Mouse (Mus musculus) kidney, adult 2 months (tissue): Measurements from ENCODE around the gene Hoxa7. TPM values are rescaled to one million over a fixed set of nuclear protein-coding genes. Genes with fewer than 3 reads are reported as not detected.

ENCODE experiments used
- DNase-seq: peaks from one replicate; pipeline ENCODE4 v3.0.0; 2021
- H3K27ac ChIP-seq: fragments of 200-500 bp; 2 replicates; pipeline ENCODE4 v1.5.1; 2012; ENCODE audit warnings: low read depth, low read length, control low read depth, inconsistent platforms; ENCODE audit not compliant: insufficient read depth
- H3K27me3 ChIP-seq: fragments of 200-500 bp; replicated peaks from 2 replicates; pipeline ENCODE4 v1.6.1; 2012; ENCODE audit warnings: mild to moderate bottlenecking, moderate library complexity, low read length, inconsistent platforms; ENCODE audit not compliant: control insufficient read depth, insufficient read depth
- H3K36me3 ChIP-seq: fragments of 200-500 bp; 2 replicates; pipeline ENCODE4 v1.6.1; 2012; ENCODE audit warnings: mild to moderate bottlenecking, moderate library complexity, low read length, inconsistent platforms; ENCODE audit not compliant: control insufficient read depth, insufficient read depth
- H3K4me1 ChIP-seq: fragments of 200-500 bp; 2 replicates; pipeline ENCODE4 v1.6.1; 2011; ENCODE audit warnings: low read length; ENCODE audit not compliant: control insufficient read depth, insufficient read depth
- H3K4me3 ChIP-seq: fragments of 200-500 bp; 2 replicates; pipeline ENCODE4 v1.5.1; 2011; ENCODE audit warnings: mild to moderate bottlenecking, low read depth, low read length, control low read depth; ENCODE audit not compliant: insufficient read depth
- CTCF ChIP-seq: fragments of 200-500 bp; conservative IDR thresholded peaks from 2 replicates; pipeline ENCODE4 v1.5.1; 2011; ENCODE audit warnings: low read depth, mild to moderate bottlenecking, control low read depth, low read length, moderate library complexity, mixed read lengths; ENCODE audit not compliant: insufficient read depth, insufficient read length
- POLR2A ChIP-seq: fragments of 200-500 bp; IDR thresholded peaks from one replicate; pipeline ENCODE4 v1.6.1; 2011; ENCODE audit warnings: low read depth, low read length, control low read depth
- WGBS: fragments of 180-500 bp; shearing (Covaris S2); methylation state at CpG from one replicate; pipeline ENCODE4 v1.1.7; 2018; 5-methylcytosine and 5-hydroxymethylcytosine counted together
- polyA plus RNA-seq: library from polyadenylated mRNA; depleted of rRNA; stranded (reverse); fragments of >200 nt; gene quantifications from 2 replicates; pipeline ENCODE4 v1.2.3, GENCODE M21; 2012

Hoxa7 gene
- polyA plus RNA-seq, 1 experiment: 44.1 TPM

DNA sequence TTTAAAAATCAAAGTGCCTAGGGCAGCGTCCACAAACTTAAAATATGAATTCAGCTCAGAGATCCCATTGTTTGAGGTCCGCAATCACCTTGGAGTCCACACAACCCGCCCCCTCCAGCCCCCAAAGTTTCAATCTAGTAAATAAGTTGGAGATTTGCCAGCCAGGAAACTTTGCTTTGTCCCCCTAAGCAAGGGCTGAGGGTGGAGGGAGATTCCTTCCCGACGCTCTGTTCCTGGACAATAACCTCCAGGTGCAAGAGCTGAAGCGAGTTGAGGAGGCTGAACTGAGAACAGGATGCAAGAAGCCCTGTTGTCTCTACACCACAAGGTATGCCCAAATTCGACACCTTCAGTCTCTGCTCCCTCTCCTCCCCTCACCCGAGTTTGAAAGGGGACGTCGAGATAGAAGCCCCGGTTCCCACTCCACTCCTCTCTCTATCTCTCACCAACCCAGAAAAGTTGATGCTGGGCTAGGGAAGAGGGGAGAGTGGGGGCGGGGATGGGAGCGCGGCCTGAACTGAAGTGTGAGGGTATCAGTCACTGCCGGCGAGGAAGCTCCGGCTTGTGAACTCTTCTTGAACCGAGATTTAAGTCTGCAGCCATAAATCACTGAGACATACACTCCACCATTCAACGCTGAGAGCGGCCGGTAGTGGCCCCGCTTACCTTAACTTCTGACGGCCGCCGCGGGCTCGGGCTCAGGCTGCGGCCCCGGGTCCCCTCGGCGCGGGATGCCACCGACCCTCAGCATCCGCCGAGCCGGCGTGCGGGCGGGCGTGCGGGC lies 46.5 kb downstream of the Hoxa7 start:
- DNase-seq: peak; percentile 66
- Histone ChIP-seq H3K27ac (peak overlapping the region; percentile 3; the same call in 1 of the 2 replicates), H3K27me3 (no peaks in the 10 kb centered on the region), H3K36me3 (no peaks in the 10 kb centered on the region), H3K4me3 (peak overlapping the region; percentile 29), H3K4me1 (peaks cover 30% of the 10 kb centered on the region; the same call in 1 of the 2 replicates)
- WGBS: 15% methylated on average over 41 of the region's 41 CpGs
- TF ChIP-seq POLR2A: no peak
- TF ChIP-seq CTCF: no peak

DNA sequence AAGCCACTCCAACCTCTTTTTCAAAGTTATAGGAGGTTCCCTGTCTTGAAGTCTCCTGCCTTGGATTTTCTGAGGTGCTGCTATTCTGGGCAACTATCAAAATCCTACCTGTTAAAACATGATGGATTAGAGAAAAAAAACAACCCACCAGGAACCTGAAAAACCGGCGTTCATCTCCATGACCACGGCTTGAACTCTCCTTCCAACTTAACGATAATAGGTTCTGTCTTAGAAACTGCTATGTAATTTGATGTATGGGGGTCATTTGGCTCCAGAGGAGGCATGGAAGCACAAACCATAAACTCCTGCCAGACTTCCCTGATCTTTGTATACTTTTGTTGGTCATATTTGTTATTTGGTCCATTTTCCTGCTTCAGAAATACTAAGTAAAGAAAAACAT lies 48.0 kb downstream of the Hoxa7 start:
- 33% methylated on average over 4 of the region's 4 CpGs for WGBS
- Histone ChIP-seq H3K36me3 (no peaks in the 10 kb centered on the region), H3K27me3 (no peaks in the 10 kb centered on the region), H3K27ac (no peak overlapping the region), H3K4me1 (peaks cover 20% of the 10 kb centered on the region; the same call in 1 of the 2 replicates), H3K4me3 (no peak overlapping the region)
- no peak for TF ChIP-seq POLR2A
- TF ChIP-seq CTCF: no peak
- DNase-seq: no peak

DNA sequence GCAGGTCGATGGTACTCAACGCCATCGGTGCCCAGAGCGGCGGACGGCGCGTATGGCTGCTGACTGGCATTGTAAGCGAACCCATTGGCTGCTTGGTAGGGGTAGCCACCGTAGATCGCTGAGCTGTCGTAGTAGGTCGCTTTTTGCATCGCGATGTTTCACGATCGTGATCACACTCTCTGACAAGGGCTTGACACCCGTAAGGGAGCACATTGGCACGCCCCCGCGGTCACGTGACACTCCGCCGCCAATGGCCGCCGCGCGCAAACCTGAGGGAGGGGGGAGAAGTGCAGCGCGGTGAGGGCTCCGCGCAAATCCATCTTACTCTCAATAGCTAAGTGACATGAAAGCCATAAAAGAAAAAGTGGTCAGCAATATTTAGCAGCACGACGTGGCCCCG lies 49.2 kb downstream of the Hoxa7 start:
- DNase-seq: peak; percentile 95

DNA sequence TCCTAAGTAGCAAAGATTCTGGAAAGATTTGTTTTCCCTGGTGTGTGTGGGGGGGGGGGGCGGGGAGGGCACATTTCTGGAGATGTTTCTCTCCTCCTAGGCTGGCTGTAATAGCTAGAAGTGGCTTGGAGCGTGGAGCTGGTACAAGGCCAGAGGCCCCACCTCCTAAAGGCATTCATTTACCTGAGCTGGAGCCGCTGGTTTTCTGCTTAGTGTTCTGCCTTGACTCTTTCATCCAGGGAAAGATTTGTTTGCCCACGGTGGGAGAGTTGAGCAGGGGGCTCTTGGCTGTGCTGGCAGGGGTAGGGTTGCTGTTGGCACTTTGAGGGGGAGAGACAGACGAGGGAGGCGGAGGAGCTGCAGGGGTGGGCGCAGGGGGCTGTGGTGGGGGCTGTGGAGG lies 49.7 kb downstream of the Hoxa7 start:
- Histone ChIP-seq H3K36me3 (no peaks in the 10 kb centered on the region; the same call in 1 of the 2 replicates), H3K4me3 (no peak overlapping the region; the same call in 1 of the 2 replicates), H3K27me3 (no peaks in the 10 kb centered on the region), H3K4me1 (peaks cover 13% of the 10 kb centered on the region; the same call in 1 of the 2 replicates), H3K27ac (no peak overlapping the region)
- DNase-seq: peak; percentile 65
- WGBS: 31% methylated on average over 7 of the region's 7 CpGs
- TF ChIP-seq CTCF (no peak), POLR2A (no peak)

More for the DNA sequence above, 49.2 kb downstream of the Hoxa7 start:
- 9% methylated on average over 35 of the region's 35 CpGs for WGBS
- peak overlapping the region; percentile 75 for H3K27ac ChIP-seq
- peaks cover 13% of the 10 kb centered on the region; the same call in 1 of the 2 replicates for H3K4me1 ChIP-seq
- H3K27me3 ChIP-seq: no peaks in the 10 kb centered on the region
- H3K4me3 ChIP-seq: peak overlapping the region; percentile 48
- no peak for TF ChIP-seq CTCF
- H3K36me3 ChIP-seq: no peaks in the 10 kb centered on the region; the same call in 1 of the 2 replicates

DNA sequence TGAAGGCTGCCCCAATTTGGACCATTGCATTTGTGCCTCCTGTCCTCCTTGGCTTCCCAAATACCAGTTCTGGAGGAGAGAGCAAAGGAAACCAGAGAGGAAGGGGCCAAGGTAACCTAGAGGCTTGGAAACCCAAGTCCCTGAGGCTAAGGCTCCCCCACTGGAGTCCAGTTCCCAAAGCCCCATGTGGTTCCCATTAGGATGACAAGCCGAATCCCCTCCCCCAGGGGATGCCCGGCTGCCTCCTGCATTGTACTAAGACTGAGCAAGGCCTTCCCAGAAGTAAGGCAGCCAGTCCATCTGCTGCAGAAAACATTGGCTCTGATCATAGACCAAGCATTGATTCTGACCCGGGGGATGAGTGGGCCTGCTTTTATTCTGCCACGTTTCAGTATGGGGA lies 50.3 kb downstream of the Hoxa7 start:
- H3K4me3 ChIP-seq: no peak overlapping the region
- WGBS: 55% methylated on average over 4 of the region's 4 CpGs
- H3K27ac ChIP-seq: peak overlapping the region; percentile 26; the same call in 1 of the 2 replicates
- H3K36me3 ChIP-seq: no peaks in the 10 kb centered on the region; the same call in 1 of the 2 replicates
- no peaks in the 10 kb centered on the region for H3K27me3 ChIP-seq
- no peak for TF ChIP-seq POLR2A
- DNase-seq: no peak
- H3K4me1 ChIP-seq: peaks cover 10% of the 10 kb centered on the region; the same call in 1 of the 2 replicates

DNA sequence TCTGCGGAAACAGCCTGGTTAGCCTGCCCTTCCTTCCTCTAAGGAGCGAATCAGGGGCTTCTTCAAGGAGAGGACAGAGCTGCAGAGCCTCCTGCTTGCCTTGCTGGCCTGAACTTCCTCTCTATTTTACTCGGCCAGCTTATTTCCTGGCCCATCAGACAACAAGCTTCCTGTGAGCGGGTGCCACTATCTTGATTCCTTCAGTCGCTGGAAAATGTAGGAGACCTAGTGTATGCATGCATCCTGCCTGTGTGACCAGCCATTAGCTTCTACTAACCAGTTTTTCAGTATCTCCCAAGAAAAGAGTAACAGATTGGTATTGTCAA lies 50.8 kb downstream of the Hoxa7 start:
- Histone ChIP-seq H3K27me3 (no peaks in the 10 kb centered on the region), H3K27ac (peak overlapping the region; percentile 46; the same call in 1 of the 2 replicates), H3K36me3 (no peaks in the 10 kb centered on the region; the same call in 1 of the 2 replicates), H3K4me1 (peaks cover 9% of the 10 kb centered on the region; the same call in 1 of the 2 replicates), H3K4me3 (no peak overlapping the region)
- 63% methylated on average over 5 of the region's 5 CpGs for WGBS
- DNase-seq: no peak
- TF ChIP-seq CTCF: no peak
- TF ChIP-seq POLR2A: no peak

DNA sequence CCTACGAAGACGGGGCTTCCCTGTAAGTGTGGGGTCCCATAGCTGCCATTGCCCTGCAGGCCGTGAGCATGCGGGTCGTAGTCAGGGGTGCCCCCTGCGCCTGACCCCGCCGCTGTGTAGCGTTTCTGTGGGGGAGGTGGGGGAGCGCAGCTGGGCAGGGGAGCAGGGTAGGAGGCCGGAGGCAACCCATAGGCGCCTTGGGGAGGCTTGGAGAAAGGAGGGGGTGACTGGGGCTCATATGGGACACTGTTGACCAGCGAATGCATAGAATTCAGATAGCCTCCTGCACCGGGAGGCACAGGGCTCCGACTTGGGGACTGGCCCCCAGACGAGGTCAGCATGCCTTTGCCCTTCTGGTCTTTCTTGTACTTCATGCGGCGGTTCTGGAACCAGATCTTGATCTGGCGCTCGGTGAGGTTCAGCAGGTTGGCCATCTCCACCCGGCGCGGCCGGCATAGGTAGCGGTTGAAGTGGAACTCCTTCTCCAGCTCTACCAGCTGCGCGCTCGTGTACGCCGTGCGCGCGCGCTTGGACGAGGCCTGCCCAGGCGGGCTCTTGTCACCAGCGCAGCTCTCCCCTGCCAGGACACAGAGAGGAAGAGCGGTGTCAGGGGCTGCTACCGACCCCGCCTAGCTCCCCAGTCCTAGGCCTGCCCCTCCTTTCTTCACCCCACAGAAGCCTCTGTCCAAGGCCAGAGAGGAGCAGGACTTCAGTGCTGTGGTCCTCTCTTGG lies 51.3 kb downstream of the Hoxa7 start:
- DNase-seq: peak; percentile 62
- TF ChIP-seq CTCF: no peak
- TF ChIP-seq POLR2A: no peak
- Histone ChIP-seq H3K4me3 (no peak overlapping the region), H3K4me1 (peaks cover 9% of the 10 kb centered on the region; the same call in 1 of the 2 replicates), H3K27me3 (no peaks in the 10 kb centered on the region), H3K36me3 (no peaks in the 10 kb centered on the region; the same call in 1 of the 2 replicates), H3K27ac (peak overlapping the region; percentile 46; the same call in 1 of the 2 replicates)
- 62% methylated on average over 40 of the region's 40 CpGs for WGBS
